ENCODE assay signal across 26 mouse cellular contexts in the genomic region with DNA sequence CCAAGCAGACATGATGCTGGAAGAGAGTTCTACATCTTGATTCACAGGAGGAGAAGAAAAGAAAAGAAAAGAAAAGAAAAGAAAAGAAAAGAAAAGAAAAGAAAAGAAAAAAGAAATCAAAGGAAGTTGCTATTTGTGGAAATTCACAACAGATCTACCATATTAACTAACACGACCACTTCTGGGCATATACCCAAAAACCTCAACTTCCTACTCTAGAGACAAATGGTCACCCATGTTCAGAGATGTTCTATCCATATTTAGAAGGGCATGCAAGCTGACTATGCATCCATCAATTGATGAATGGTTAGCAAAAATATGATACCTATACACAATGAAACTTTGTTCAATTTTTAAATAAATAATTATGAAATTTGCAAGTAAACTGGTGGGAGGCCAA.
"Had no signal": no experiment of that assay in that cellular context is flagged by ENCODE, and none has a peak within 500 bp of the region (broad histone marks: within the 10 kb centered on the region; RNA-seq: fewer than 3 reads in every experiment).

No protein-coding gene starts in this region.

- H3K4me2 ChIP-seq: heart, embryonic 11.5 days; heart, embryonic 13.5 days; heart, embryonic 15.5 days; hindbrain, embryonic 13.5 days; hindbrain, embryonic 15.5 days; kidney, embryonic 15.5 days; limb, embryonic 13.5 days; limb, embryonic 15.5 days; liver, embryonic 12.5 days had no signal

- H3K4me1 ChIP-seq: heart, embryonic 13.5 days; heart, embryonic 15.5 days; hindbrain, embryonic 13.5 days; hindbrain, embryonic 15.5 days; kidney, embryonic 15.5 days; limb, embryonic 13.5 days; limb, embryonic 15.5 days; liver, embryonic 12.5 days had no signal

- ATAC-seq: hindbrain, postnatal 0 days; intestine, embryonic 16.5 days; liver, embryonic 12.5 days had no signal

- DNase-seq: gastrocnemius, postnatal 14 days; gastrocnemius, postnatal 36 days; heart, adult 11 months; heart, adult 2 months; heart, postnatal 14 days; heart, postnatal 36 days; kidney, adult 11 months; kidney, adult 2 months; kidney, adult 9 months; kidney, postnatal 14 days; kidney, postnatal 36 days; layer of hippocampus, adult 9-11 months; layer of hippocampus, postnatal 36 days; left cerebral cortex, postnatal 4 days had no signal

- H3K27me3 ChIP-seq: heart, embryonic 13.5 days; heart, embryonic 15.5 days; hindbrain, embryonic 13.5 days; hindbrain, embryonic 15.5 days; kidney, embryonic 15.5 days; limb, embryonic 13.5 days; limb, embryonic 15.5 days; liver, embryonic 12.5 days had no signal

- H3K36me3 ChIP-seq: liver, embryonic 12.5 days had no signal

- H3K27ac ChIP-seq: heart, adult 2 months; heart, embryonic 13.5 days; heart, embryonic 15.5 days; hindbrain, embryonic 13.5 days; hindbrain, embryonic 15.5 days; hindbrain, postnatal 0 days; kidney, embryonic 15.5 days; kidney, postnatal 0 days; limb, embryonic 13.5 days; limb, embryonic 15.5 days; liver, embryonic 12.5 days had no signal

- H3K4me3 ChIP-seq: heart, adult 2 months; heart, embryonic 13.5 days; heart, embryonic 15.5 days; hindbrain, embryonic 13.5 days; hindbrain, embryonic 15.5 days; kidney, embryonic 15.5 days; limb, embryonic 13.5 days; limb, embryonic 15.5 days; liver, embryonic 12.5 days had no signal

- H3K9ac ChIP-seq: heart, embryonic 13.5 days; heart, embryonic 15.5 days; hindbrain, embryonic 13.5 days; hindbrain, embryonic 15.5 days; kidney, embryonic 15.5 days; limb, embryonic 13.5 days; limb, embryonic 15.5 days; liver, embryonic 12.5 days had no signal

- H3K9me3 ChIP-seq: heart, embryonic 15.5 days; hindbrain, embryonic 15.5 days; limb, embryonic 15.5 days had no signal
